Mouse (Mus musculus) MEL (cell line): ENCODE measurements around the gene Zfp697.

Experiments used
- CHD1 ChIP-seq: IDR thresholded peaks from 2 replicates; pipeline ENCODE4 v1.6.1; 2012; ENCODE audit warnings: low read depth, mild to moderate bottlenecking, inconsistent platforms, low read length, improper control_type of control experiment
- CTCF ChIP-seq, 3 experiments: IDR thresholded peaks in 2 of 3; conservative IDR thresholded peaks in 1 of 3; 2 replicates each; pipeline ENCODE4 v1.5.1; 2011 to 2012; ENCODE audit warnings: low read length in 3 of 3, low read depth in 2 of 3, mild to moderate bottlenecking in 2 of 3, improper control_type of control experiment in 1 of 3, inconsistent platforms in 1 of 3, mixed read lengths in 1 of 3, moderate library complexity in 1 of 3; ENCODE audit not compliant: control insufficient read depth in 1 of 3, insufficient read depth in 1 of 3, poor library complexity in 1 of 3, severe bottlenecking in 1 of 3
- EP300 ChIP-seq, 2 experiments: IDR thresholded peaks; 2 replicates each; pipeline ENCODE4 v1.6.1; 2011; ENCODE audit warnings: improper control_type of control experiment in 2 of 2, low read length in 2 of 2, low read depth in 1 of 2, mild to moderate bottlenecking in 1 of 2
- KAT2A ChIP-seq: conservative IDR thresholded peaks from 2 replicates; pipeline ENCODE4 v1.6.1; 2012; ENCODE audit warnings: low read depth, low read length, improper control_type of control experiment, inconsistent platforms
- MAZ ChIP-seq: IDR thresholded peaks from 2 replicates; pipeline ENCODE4 v1.6.1; 2012; ENCODE audit warnings: low read depth, mild to moderate bottlenecking, inconsistent platforms, low read length, improper control_type of control experiment
- MEF2A ChIP-seq: IDR thresholded peaks from 2 replicates; pipeline ENCODE4 v1.6.1; 2014; ENCODE audit warnings: low read depth, mild to moderate bottlenecking, inconsistent platforms, low read length, improper control_type of control experiment; ENCODE audit not compliant: poor library complexity, insufficient replicate concordance, severe bottlenecking; ENCODE audit errors: extremely low read depth
- NELFE ChIP-seq: IDR thresholded peaks from 2 replicates; pipeline ENCODE4 v1.6.1; 2011; ENCODE audit warnings: low read depth, low read length, improper control_type of control experiment
- POLR2A ChIP-seq, 2 experiments: IDR thresholded peaks; 2 replicates each; pipeline ENCODE4 v1.6.1; 2011 to 2012; ENCODE audit warnings: low read length in 2 of 2, mild to moderate bottlenecking in 2 of 2, control low read depth in 1 of 2, improper control_type of control experiment in 1 of 2, low read depth in 1 of 2, moderate library complexity in 1 of 2; ENCODE audit not compliant: control insufficient read depth in 1 of 2, insufficient read depth in 1 of 2, poor library complexity in 1 of 2
- SMC3 ChIP-seq: IDR thresholded peaks from 2 replicates; pipeline ENCODE4 v1.6.1; 2011; ENCODE audit warnings: low read depth, low read length, improper control_type of control experiment
- TCF12 ChIP-seq: IDR thresholded peaks from 2 replicates; pipeline ENCODE4 v1.6.1; 2014; ENCODE audit warnings: low read depth, mild to moderate bottlenecking, inconsistent platforms, low read length, improper control_type of control experiment, moderate library complexity
- UBTF ChIP-seq: IDR thresholded peaks from 2 replicates; pipeline ENCODE4 v1.6.1; 2012; ENCODE audit warnings: low read depth, mild to moderate bottlenecking, inconsistent platforms, low read length, improper control_type of control experiment, moderate library complexity, borderline replicate concordance; ENCODE audit not compliant: insufficient read depth
- USF1 ChIP-seq: IDR thresholded peaks from 2 replicates; pipeline ENCODE4 v1.6.1; 2014; ENCODE audit warnings: low read depth, mild to moderate bottlenecking, inconsistent platforms, low read length, improper control_type of control experiment, moderate library complexity
- USF2 ChIP-seq, 2 experiments: IDR thresholded peaks; 2 replicates each; pipeline ENCODE4 v1.6.1; 2011 to 2012; ENCODE audit warnings: improper control_type of control experiment in 2 of 2, low read length in 2 of 2, borderline replicate concordance in 1 of 2, inconsistent platforms in 1 of 2, low read depth in 1 of 2, mild to moderate bottlenecking in 1 of 2; ENCODE audit not compliant: insufficient read depth in 1 of 2
- ZC3H11A ChIP-seq: IDR thresholded peaks from 2 replicates; pipeline ENCODE4 v1.6.1; 2012; ENCODE audit warnings: low read depth, mild to moderate bottlenecking, inconsistent platforms, low read length, improper control_type of control experiment

DNA sequence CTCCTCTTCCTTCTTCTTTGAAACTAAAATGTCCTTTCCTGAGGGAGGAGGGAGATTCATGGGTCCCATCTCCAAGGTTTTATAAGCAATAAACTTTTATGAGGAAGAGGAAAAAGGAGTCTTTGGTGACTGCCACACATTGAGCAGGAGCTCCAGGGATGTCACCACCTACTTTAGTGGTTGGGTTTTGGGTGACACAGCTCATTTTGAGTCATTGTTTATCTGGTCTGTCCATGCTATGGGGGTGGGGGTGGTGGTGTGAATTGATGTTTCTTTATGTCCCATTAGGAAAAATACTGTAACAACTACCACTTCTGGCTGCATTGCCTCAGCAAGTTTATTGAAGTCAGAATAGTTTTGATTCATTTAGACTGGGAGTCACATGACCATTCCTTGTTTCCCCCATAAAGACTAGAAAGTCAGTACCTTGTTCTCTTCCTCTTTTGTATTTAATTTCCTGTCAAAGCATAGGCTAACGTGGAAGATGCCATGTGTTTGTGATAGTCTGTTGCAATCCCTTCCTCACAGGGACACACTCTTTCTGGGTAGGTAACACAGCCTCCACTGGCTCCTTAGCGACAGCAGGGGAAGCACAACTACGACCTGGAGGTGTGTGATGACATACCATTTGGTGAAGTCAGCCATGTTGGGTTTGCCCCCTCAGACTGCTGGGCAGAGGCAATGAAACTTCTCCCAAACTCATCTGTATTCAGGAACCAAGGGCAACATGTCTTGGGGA, 25.5 kb upstream of the Zfp697 start:
- TF ChIP-seq MEF2A (no peak), EP300 (IDR thresholded peaks at IDR 0.05; ENCODE audit: low read depth in 1 of 2, low read length in 2 of 2) (no peak), NELFE (no peak), CTCF (IDR thresholded peaks at IDR 0.05 in 2 of 3, conservative IDR thresholded peaks at IDR 0.05 in 1 of 3; ENCODE audit: control insufficient read depth in 1 of 3, insufficient read depth in 1 of 3, low read depth in 2 of 3, low read length in 3 of 3, poor library complexity in 1 of 3, severe bottlenecking in 1 of 3) (no peak), KAT2A (no peak), POLR2A (IDR thresholded peaks at IDR 0.05; ENCODE audit: control insufficient read depth in 1 of 2, insufficient read depth in 1 of 2, low read depth in 1 of 2, low read length in 2 of 2, poor library complexity in 1 of 2) (no peak), SMC3 (no peak), UBTF (no peak), USF1 (peak; percentile 69), ZC3H11A (no peak), TCF12 (no peak), CHD1 (no peak), USF2 (IDR thresholded peaks at IDR 0.05; ENCODE audit: borderline replicate concordance in 1 of 2, insufficient read depth in 1 of 2, low read depth in 1 of 2, low read length in 2 of 2) (0 out of 4 replicates have a peak, but pooled peaks of 1 of the 2 experiments have one; percentile 15), MAZ (no peak)
